Mouse (Mus musculus) cerebellum, adult 2 months (tissue): ENCODE data around the gene Mylpf.

Experiments used
- CTCF ChIP-seq: fragments of 200-500 bp; IDR thresholded peaks from 2 replicates; pipeline ENCODE4 v1.5.1; 2011; ENCODE audit warnings: low read depth, mild to moderate bottlenecking, control low read depth, low read length, moderate library complexity, borderline replicate concordance; ENCODE audit not compliant: insufficient read depth
- POLR2A ChIP-seq: fragments of 200-500 bp; IDR thresholded peaks from 2 replicates; pipeline ENCODE4 v1.6.1; 2011; ENCODE audit warnings: low read length, control low read depth, borderline replicate concordance; ENCODE audit not compliant: insufficient read depth

DNA sequence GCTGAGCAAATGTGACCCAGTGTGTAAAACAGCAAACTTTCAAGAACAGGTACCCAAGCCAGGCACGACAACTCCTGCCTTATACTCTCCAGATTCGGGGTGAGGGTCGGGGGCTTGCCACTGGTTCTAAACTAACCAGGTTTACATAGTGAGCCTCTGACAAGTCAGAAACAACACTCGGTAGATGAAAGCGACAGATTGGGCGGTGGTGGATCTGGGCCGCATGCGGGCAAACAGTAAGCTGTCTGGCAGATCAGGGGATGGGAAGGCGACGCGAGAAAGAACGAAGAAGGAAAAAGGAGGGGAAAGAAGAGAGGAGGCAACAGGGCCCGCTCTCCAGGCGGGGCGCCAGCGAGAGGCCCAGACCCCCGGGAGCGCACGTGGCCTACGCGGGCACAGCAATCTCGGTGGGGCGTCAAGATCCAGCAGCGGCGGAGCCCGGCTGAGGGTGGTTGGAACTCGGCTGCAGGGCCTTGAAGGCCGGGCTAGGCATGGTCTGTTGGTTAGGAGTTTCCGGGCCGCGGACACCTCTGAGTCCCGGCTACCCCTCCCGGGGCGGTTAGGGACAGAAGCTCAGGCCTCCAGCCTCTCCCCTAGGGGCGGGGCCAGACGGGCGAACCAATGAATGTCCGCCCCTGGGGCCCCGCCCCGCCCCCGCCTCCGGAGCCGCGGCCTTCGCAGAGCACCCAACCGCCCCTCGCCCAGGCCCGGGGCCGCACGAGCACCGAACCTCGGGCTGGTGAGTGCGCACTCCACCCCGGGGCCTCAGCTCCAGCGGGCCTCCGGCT, 35.4 kb downstream of the Mylpf start, which contains the start of gene Zfp771:
- TF ChIP-seq CTCF (no peak), POLR2A (peak; percentile 58)
